Mouse (Mus musculus): ENCODE measurements around the gene Nus1.

Nus1 gene

DNA sequence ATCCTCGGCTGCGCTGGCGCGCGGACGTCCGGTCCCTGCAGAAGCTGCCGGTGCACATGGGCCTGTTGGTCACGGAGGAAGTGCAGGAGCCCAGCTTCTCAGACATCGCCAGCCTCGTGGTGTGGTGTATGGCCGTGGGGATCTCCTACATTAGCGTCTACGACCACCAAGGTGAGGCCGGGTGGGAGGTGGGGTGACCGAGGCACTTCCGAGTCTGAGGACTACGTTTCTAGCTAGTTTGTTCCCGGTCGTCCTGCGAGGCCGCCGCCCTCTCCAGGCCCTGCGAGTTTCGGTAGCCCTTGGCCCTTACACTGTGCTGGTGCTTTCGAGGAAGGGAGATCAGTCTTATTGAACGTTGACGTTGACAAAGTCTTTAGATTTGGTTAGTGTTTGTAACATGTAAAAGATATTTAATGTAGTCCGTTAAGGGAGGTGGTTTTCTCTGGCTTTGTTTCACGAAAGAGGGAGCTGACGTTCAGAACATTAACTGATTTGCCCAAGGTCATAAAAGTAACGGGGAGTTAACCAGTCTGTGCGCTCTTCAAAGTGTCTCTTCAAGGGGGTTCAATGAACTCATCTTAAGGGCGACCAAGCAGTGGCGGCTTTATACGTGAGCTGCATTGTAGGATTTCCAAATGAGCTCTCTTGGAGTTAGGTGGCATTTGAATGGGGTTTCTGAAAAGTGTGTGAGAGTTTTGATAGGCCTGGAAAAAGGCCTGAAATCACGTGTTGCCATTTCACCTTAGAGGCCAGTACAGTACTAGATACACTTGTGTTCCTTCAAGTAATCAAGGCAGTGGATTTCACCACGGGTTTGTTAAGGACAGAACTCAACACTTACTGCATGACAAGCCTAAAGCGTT, 882 bp downstream of the Nus1 start:
- peak; percentile 13 for DNase-seq (ENCODE audit: low read depth, low spot score)

DNA sequence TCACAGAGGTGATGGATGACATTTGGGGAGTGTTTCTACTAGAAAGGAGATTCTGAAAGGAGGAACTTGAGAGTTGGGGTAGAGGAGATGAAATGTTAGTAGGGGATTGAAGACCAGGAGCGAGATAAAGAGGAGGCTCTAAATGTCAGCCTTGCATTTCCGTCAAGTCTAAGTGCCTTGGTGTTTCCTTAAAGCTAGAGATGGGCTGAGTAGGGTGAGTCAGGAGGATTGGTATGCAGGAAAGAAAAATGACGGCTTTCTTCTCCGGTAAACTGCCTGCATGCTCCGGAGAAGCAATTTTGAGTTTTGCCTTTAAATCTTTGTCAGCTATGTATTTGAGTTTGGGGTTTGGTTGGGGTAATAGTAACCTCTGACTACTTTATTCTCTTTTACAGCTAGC, 1.6 kb downstream of the Nus1 start:
- DNase-seq (ENCODE audit: low read depth, low spot score), result no peak

DNA sequence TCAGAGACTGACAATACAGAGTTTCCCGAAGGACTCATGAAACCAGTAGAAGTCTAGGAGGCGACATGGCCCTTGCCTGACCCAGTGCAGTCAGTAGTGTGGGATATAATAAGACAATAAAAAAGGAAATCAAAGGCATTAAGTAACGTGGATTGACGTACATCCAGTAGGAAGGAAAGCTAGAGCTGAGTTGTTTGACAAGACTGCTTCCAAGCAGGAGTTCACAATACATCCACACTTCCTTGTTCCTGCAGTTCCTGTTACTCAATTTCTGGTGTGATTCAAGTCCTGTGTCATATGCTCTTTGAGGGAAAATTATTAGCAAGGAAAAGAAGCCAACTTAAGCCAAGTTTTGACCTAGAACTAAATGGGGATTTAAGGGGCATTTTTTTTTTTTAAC, 2.1 kb downstream of the Nus1 start:
- no peak for DNase-seq (ENCODE audit: low read depth, low spot score)

DNA sequence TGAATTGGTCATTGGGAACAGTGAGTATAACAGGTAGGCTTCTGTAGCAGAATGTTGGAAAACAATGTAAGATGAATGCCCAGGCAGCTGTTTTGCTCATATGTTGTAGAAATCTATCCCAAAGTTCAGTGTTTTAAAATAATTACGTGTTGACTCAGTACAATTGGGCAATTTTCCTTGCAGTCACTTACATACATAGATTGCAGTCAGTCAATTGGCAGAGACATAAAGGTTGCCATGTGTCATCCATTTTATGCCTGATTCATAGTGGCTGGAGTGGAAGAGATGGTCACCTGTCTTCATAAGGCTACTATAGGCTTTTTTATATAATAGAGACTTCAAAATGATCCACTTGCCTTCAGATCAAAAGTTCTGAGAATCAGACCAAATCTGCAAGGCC, 3.2 kb downstream of the Nus1 start:
- DNase-seq (ENCODE audit: low read depth, low spot score), result no peak

DNA sequence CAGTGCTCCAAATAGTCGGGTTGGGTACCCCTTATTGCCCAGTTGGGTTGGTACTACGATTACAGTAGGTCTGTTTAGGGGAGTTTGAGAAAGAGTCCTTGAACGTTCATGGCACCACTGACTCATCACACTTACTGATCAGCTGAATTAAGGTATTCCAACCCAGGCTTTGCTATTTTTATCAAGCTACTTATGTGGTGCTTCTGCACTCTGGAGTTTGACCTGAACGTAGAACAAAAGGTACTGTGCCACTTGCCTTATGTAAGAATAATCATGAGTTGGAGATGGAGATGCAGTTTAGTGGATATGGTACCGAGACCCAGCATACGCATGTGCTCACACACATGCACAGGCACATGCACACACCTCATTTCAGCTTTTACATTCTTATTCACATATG, 4.4 kb downstream of the Nus1 start:
- no peak for DNase-seq (ENCODE audit: low read depth, low spot score)

DNA sequence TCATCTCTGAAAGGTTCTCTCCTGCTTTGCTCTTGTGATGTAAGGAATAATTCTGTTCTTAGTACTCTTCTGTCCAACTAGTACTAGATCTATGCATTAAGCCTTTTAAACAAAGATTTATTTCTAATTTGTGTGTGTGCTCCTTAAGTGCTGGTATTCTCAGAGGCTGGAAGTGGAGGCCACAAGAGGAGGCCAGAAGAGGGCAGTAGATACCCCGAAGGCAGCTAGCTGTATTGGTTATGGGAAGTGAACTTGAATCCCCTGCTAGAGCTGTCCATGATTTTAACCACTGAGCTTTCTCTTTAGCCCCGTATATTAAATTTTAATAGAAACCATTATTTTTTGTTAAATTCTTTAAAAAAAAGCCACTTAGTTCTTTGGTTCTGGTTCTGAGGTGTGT, 5.8 kb downstream of the Nus1 start:
- no peak for DNase-seq (ENCODE audit: low read depth, low spot score)

DNA sequence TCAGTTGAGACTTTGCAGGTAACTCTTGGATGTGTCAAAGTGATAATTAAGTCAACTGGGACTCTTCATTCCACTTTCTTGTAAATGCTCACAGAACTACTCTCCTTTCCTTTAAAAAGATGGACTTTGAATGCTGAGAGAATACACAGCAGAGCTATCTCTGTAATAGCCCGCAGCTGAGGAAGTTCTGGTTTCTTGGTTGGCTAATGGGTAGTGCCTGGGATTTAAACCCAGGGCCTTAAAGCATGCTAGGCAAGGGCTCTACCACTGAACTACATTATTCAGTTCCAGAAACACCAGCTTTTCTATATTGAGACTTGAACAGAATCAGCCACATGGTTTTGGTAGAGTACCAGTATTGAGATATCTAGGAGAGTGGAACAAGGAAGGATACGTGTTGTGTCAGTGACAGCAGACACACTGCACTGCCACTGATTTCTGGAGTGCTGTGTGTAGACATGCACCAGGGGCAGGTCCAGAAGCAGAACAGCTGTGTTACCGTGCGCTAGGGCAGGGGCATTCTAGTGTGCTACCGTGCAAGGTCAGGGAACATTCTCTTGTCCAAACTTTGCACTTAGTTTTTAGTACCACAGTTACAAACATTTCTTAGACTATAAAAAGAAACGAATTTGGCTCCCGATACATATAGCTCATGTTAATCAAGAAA, 9.1 kb downstream of the Nus1 start:
- DNase-seq (ENCODE audit: low read depth, low spot score), result no peak

DNA sequence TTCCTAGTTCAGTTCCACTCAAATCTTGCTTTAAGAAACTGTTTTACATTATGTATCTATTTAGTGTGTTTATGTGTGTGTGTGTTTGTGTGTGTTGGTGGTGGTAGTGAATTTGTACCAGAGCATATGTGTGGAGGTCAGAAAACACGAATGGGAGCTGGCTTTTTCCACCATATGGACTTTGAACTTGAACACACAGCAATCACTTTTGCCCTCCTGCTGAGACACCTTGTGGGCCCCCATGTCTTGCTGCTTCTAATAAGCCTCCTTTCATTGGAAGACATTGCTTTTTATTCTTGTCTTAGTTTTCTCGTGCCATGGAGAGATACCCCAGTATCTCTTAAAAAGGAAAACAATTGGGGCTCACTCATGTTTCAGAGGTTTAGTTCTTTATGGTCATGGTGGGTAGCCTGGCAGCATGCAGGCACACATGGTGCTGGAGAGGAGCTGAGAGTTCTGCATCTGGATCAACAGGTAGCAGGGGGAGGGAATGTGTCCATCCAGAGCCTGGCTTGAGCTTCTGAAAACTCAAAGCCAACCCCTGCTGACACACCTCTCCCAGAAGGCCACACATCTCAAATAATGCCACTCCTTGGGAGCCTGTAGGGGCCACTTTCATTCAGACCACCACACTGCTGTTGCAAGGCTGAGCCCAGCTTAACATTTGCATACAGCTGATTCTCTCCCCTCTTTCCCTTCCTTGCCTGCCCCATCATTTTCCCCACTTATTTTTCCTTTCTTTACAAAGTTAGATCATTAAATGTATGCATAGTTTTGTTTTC, 10.5 kb downstream of the Nus1 start:
- no peak for DNase-seq (ENCODE audit: low read depth, low spot score)

DNA sequence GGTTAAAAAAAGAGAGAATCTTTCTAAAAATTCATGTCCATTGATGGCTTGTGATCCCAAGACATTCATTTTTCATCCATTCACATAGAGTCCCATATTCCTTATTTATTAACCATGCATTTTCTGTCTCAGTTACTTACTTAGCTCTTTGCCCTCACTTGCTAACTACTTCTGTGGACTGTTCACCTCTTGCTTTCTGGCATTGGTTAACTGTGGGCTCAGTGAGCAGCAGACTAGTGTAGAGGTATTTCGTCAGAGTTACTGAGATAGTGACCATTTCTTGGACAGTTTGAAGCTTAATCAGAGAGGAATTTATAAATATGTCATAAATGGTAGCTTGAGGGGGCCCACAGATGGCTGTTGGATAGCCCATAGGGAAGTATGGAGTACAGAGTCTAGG, 13.6 kb downstream of the Nus1 start:
- no peak for DNase-seq (ENCODE audit: low read depth, low spot score)

DNA sequence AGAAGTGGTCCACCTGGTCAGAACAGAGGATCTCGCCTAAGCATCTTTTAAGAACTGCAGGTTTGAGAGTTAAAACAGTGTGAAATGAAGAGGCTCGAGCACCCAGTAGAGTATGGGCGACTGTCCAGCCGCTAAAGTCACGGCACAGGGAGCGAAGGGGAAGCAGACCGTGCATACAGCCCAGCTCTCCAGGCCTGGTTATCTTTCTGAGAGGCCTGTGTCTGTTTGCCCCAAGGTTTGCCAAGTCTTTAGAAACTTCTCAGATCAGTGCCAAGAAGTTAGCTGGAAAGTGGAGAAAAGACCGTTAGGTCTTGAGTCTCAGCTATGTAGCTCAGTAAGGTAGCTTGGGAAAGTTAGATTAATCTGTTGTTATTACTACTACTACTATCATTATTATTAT, 17.5 kb downstream of the Nus1 start:
- DNase-seq (ENCODE audit: low read depth, low spot score), result no peak

DNA sequence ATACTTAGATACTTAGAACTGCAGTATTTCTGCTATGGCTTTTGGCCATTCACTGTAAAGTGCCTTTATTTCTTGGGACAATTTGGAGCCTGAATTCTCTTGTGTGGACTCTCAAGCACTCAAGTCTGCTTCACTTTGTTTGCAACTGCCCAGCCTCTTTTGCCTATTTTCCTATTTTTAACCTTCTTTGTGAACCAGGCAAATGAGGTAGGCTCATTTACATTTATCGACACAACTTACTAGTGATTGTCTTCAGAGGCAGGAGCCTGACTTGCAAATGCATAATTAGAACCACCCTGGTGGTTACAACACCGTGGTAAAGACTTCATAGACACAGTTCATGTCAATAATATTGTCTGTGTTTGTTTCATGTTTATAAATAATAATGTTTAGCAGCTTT, 43.3 kb downstream of the Nus1 start:
- DNase-seq (ENCODE audit: low read depth, low spot score), result no peak

DNA sequence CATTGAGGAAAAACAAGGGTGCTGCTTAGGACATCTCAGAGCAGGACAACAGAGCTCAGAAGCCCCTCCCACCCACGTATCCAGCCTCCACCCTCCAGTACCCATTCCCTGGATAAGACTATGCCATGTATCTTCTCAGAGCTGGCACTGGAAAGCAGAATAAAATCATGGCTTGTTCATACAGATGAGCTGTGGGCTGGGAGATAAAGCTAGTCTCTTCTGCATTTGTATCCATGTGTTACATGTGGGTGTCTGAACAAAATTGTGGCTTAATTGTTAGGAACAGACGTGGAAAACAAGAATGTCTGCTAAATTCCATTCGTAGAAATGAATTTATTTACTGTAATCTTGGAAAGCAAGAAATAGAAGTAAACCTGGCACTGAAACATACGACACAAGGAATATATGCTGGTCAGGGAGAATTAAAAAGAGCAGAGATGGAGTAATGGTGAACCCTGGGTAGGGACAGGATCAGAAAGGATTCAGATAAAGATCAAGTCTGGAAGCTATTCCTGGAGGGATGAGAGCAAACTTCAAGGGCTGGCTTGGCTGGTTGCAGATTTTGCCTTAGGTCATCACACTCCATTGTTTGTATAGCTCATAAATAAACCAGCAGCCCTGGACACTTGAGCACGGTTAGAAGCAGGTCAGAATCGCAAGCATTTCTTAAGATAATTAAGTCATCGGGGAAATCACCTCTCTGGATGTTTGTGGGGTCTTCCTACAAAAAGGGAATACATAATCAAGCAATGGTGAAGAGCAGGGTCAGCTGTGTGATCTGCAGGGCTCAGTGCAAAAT, 46.8 kb downstream of the Nus1 start:
- no peak for DNase-seq (ENCODE audit: low read depth, low spot score)

DNA sequence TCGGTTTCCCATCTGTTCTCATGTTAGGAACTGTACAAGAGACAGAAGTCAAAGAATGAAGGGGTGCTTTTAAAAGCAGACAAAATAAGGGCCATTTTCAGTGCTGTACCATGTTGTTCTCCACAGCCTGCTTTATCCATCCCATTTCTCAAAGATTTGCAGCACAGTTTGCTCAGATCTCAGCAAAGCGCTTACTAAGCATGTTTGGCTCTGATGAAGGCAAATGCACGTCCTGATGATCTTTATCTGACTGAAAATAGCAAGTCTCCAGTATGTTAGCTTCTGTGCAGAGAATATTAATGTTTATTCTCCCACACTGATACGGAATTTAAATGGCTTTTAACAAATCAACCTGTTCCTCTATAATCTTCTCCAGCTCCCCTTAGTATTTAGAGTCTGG, 54.2 kb downstream of the Nus1 start:
- no peak for DNase-seq (ENCODE audit: low read depth, low spot score)
